Mouse (Mus musculus) common myeloid progenitor, adult 5-6 weeks (primary cell): Measurements from ENCODE around the gene Magi2. TPM values are rescaled to one million over a fixed set of nuclear protein-coding genes. Genes with fewer than 3 reads are reported as not detected.
A peak's percentile ranks its signal among the peaks of the same experiment; 100 is the strongest.

ENCODE experiments used
- ATAC-seq: replicated peaks from 2 replicates; pipeline ENCODE4 v1.8.0; 2016; ENCODE audit warnings: low read depth, mild to moderate bottlenecking, moderate TSS enrichment, inconsistent platforms; ENCODE audit not compliant: poor library complexity, severe bottlenecking
- total RNA-seq: library from RNA; stranded (forward); fragments of 200-1000, 187-1606 nt; gene quantifications from 2 replicates; pipeline ENCODE4 v1.2.3, GENCODE M21; 2017

Gene Magi2
- total RNA-seq, 1 experiment from 2014 or later = 1.2 TPM

GRCm38 (mm10) chr5:20056074-20056842 lies 829.4 kb downstream of the Magi2 start:
- no peak for ATAC-seq

GRCm38 (mm10) chr5:20056856-20057255 lies 830.0 kb downstream of the Magi2 start:
- no peak for ATAC-seq

- no peak for ATAC-seq
These were observed 835.2 kb downstream of the Magi2 start for GRCm38 (mm10) chr5:20062011-20062410.

GRCm38 (mm10) chr5:20065081-20065480 lies 838.2 kb downstream of the Magi2 start:
- ATAC-seq = no peak

GRCm38 (mm10) chr5:20068496-20068895 lies 841.7 kb downstream of the Magi2 start:
- ATAC-seq = no peak

GRCm38 (mm10) chr5:20068921-20069486 lies 842.2 kb downstream of the Magi2 start:
- no peak for ATAC-seq

GRCm38 (mm10) chr5:20074101-20074500 lies 847.3 kb downstream of the Magi2 start:
- no peak for ATAC-seq

GRCm38 (mm10) chr5:20074867-20075266 lies 848.0 kb downstream of the Magi2 start:
- ATAC-seq = no peak

GRCm38 (mm10) chr5:20078931-20079330 lies 852.1 kb downstream of the Magi2 start:
- ATAC-seq = no peak

GRCm38 (mm10) chr5:20080605-20081309 lies 853.9 kb downstream of the Magi2 start:
- peak; percentile 93 for ATAC-seq

- no peak for ATAC-seq
These were observed 855.5 kb downstream of the Magi2 start for GRCm38 (mm10) chr5:20082368-20082767.

- no peak for ATAC-seq
These were observed 860.2 kb downstream of the Magi2 start for GRCm38 (mm10) chr5:20087083-20087482.

- ATAC-seq = no peak
These were observed 877.0 kb downstream of the Magi2 start for GRCm38 (mm10) chr5:20103869-20104268.

GRCm38 (mm10) chr5:20104496-20104895 lies 877.7 kb downstream of the Magi2 start:
- no peak for ATAC-seq

GRCm38 (mm10) chr5:20109496-20109895 lies 882.7 kb downstream of the Magi2 start:
- ATAC-seq = no peak

- ATAC-seq = no peak
These were observed 890.3 kb downstream of the Magi2 start for GRCm38 (mm10) chr5:20117156-20117555.

GRCm38 (mm10) chr5:20140235-20140634 lies 913.4 kb downstream of the Magi2 start:
- no peak for ATAC-seq

GRCm38 (mm10) chr5:20140662-20141444 lies 914.0 kb downstream of the Magi2 start:
- no peak for ATAC-seq

GRCm38 (mm10) chr5:20153359-20154125 lies 926.7 kb downstream of the Magi2 start:
- no peak for ATAC-seq

GRCm38 (mm10) chr5:20196765-20197164 lies 969.9 kb downstream of the Magi2 start:
- ATAC-seq = no peak
